Mouse (Mus musculus) cerebellum, adult 8-10 months (tissue): Measurements from ENCODE around the gene Eps8l1.
A peak's percentile ranks its signal among the peaks of the same experiment; 100 is the strongest.

Source experiments
- DNase-seq: peaks from one replicate; pipeline ENCODE4 v3.0.0; 2022

The Eps8l1 gene

GRCm38 (mm10) chr7:4478796-4479291 lies 18.4 kb downstream of the Eps8l1 start:
- no peak for DNase-seq

GRCm38 (mm10) chr7:4479674-4480073 lies 19.2 kb downstream of the Eps8l1 start:
- peak; percentile 47 for DNase-seq

GRCm38 (mm10) chr7:4482281-4482680 lies 21.8 kb downstream of the Eps8l1 start:
- no peak for DNase-seq

- DNase-seq: no peak
Observed at GRCm38 (mm10) chr7:4491308-4491707, 30.8 kb downstream of the Eps8l1 start.

- no peak for DNase-seq
Observed at GRCm38 (mm10) chr7:4492284-4493224, 32.1 kb downstream of the Eps8l1 start.

- DNase-seq: no peak
Observed at GRCm38 (mm10) chr7:4493991-4494390, 33.5 kb downstream of the Eps8l1 start.

- DNase-seq: no peak
Observed at GRCm38 (mm10) chr7:4496468-4496867, 36.0 kb downstream of the Eps8l1 start.

- DNase-seq: no peak
Observed at GRCm38 (mm10) chr7:4497271-4497903, 36.9 kb downstream of the Eps8l1 start.

- DNase-seq: peak; percentile 29
Observed at GRCm38 (mm10) chr7:4498251-4498650, 37.8 kb downstream of the Eps8l1 start.

GRCm38 (mm10) chr7:4499034-4499433 lies 38.6 kb downstream of the Eps8l1 start:
- no peak for DNase-seq

GRCm38 (mm10) chr7:4500892-4501471 lies 40.5 kb downstream of the Eps8l1 start:
- DNase-seq: peak; percentile 69

- peak; percentile 95 for DNase-seq
Observed at GRCm38 (mm10) chr7:4501558-4502397, 41.3 kb downstream of the Eps8l1 start, which contains the start of gene Ppp1r12c. Gene Ppp1r12c (minus strand): TSS chr7:4501680.

GRCm38 (mm10) chr7:4502421-4503090 lies 42.1 kb downstream of the Eps8l1 start:
- DNase-seq: peak; percentile 63

GRCm38 (mm10) chr7:4503100-4503499 lies 42.6 kb downstream of the Eps8l1 start:
- DNase-seq: no peak

GRCm38 (mm10) chr7:4503858-4504257 lies 43.4 kb downstream of the Eps8l1 start:
- DNase-seq: no peak

- DNase-seq: no peak
Observed at GRCm38 (mm10) chr7:4504646-4505435, 44.4 kb downstream of the Eps8l1 start.

- no peak for DNase-seq
Observed at GRCm38 (mm10) chr7:4507220-4507619, 46.7 kb downstream of the Eps8l1 start.

- DNase-seq: no peak
Observed at GRCm38 (mm10) chr7:4508062-4508738, 47.7 kb downstream of the Eps8l1 start.

GRCm38 (mm10) chr7:4508739-4509116 lies 48.3 kb downstream of the Eps8l1 start:
- DNase-seq: no peak

- DNase-seq: peak; percentile 33
Observed at GRCm38 (mm10) chr7:4509863-4510608, 49.6 kb downstream of the Eps8l1 start.
